Mouse (Mus musculus) myocyte (in vitro differentiated cells): Measurements from ENCODE around the gene Card9. TPM values are rescaled to one million over a fixed set of nuclear protein-coding genes. Genes with fewer than 3 reads are reported as not detected.

Experiments
- H3K27me3 ChIP-seq: one replicate; pipeline ENCODE4 v1.6.1; 2011; ENCODE audit not compliant: control insufficient read depth, insufficient read depth, insufficient read length
- H3K36me3 ChIP-seq: one replicate; pipeline ENCODE4 v1.6.1; 2011; ENCODE audit not compliant: control insufficient read depth, insufficient read depth
- H3K4me2 ChIP-seq: one replicate; pipeline ENCODE4 v1.6.1; 2011; ENCODE audit warnings: low read depth, control low read depth
- H3K4me3 ChIP-seq: one replicate; pipeline ENCODE4 v1.5.1; 2011; ENCODE audit warnings: mild to moderate bottlenecking, control low read depth, moderate library complexity
- H3K79me2 ChIP-seq: one replicate; pipeline ENCODE4 v1.6.1; 2011; ENCODE audit not compliant: control insufficient read depth, insufficient read depth
- H3ac ChIP-seq: one replicate; pipeline ENCODE4 v1.6.1; 2011; ENCODE audit not compliant: control insufficient read depth, insufficient read length
- CEBPB ChIP-seq: IDR thresholded peaks from 2 replicates; pipeline ENCODE4 v1.6.1; 2011; ENCODE audit warnings: mild to moderate bottlenecking, moderate library complexity; ENCODE audit not compliant: poor library complexity, insufficient read depth, severe bottlenecking
- E2F4 ChIP-seq: IDR thresholded peaks from one replicate; pipeline ENCODE4 v1.6.1; 2011; ENCODE audit warnings: mild to moderate bottlenecking, control low read depth, moderate library complexity; ENCODE audit not compliant: insufficient read depth
- MAX ChIP-seq: IDR thresholded peaks from one replicate; pipeline ENCODE4 v1.6.1; 2011; ENCODE audit warnings: low read depth, mild to moderate bottlenecking, control low read depth
- MYOD1 ChIP-seq, 3 experiments: IDR thresholded peaks; one replicate each; pipeline ENCODE4 v1.6.1; 2011; ENCODE audit warnings: control low read depth in 2 of 3, low read depth in 2 of 3, mild to moderate bottlenecking in 2 of 3, moderate library complexity in 1 of 3; ENCODE audit not compliant: insufficient read length in 2 of 3, control insufficient read depth in 1 of 3
- MYOG ChIP-seq, 3 experiments: IDR thresholded peaks; one replicate each; pipeline ENCODE4 v1.6.1; 2011; ENCODE audit warnings: control low read depth in 2 of 3, low read depth in 2 of 3, mild to moderate bottlenecking in 2 of 3; ENCODE audit not compliant: insufficient read length in 2 of 3, control insufficient read depth in 1 of 3, insufficient read depth in 1 of 3
- POLR2A ChIP-seq: IDR thresholded peaks from one replicate; pipeline ENCODE4 v1.6.1; 2011; ENCODE audit warnings: low read depth, mild to moderate bottlenecking, control low read depth, moderate library complexity; ENCODE audit not compliant: insufficient read length
- POLR2AphosphoS2 ChIP-seq: IDR thresholded peaks from one replicate; pipeline ENCODE4 v1.6.1; 2011; ENCODE audit warnings: low read depth, control low read depth; ENCODE audit not compliant: insufficient read length
- REST ChIP-seq: IDR thresholded peaks from one replicate; pipeline ENCODE4 v1.6.1; 2011; ENCODE audit warnings: mild to moderate bottlenecking, control low read depth, moderate library complexity; ENCODE audit not compliant: insufficient read depth, insufficient read length
- SRF ChIP-seq: IDR thresholded peaks from one replicate; pipeline ENCODE4 v1.6.1; 2011; ENCODE audit warnings: low read depth; ENCODE audit not compliant: control insufficient read depth, insufficient read length
- TCF12 ChIP-seq: IDR thresholded peaks from one replicate; pipeline ENCODE4 v1.6.1; 2011; ENCODE audit warnings: mild to moderate bottlenecking, control low read depth; ENCODE audit not compliant: poor library complexity, insufficient read depth, severe bottlenecking
- TCF3 ChIP-seq: IDR thresholded peaks from one replicate; pipeline ENCODE4 v1.6.1; 2011; ENCODE audit warnings: low read depth, control low read depth; ENCODE audit not compliant: insufficient read length
- USF1 ChIP-seq: IDR thresholded peaks from one replicate; pipeline ENCODE4 v1.6.1; 2011; ENCODE audit warnings: low read depth, mild to moderate bottlenecking, control low read depth, moderate library complexity
- polyA plus RNA-seq: library from polyadenylated mRNA; unstranded; fragments of >200 nt; fragmentation: generic; extraction: Trizol; gene quantifications from one replicate; pipeline ENCODE4 v1.2.1, GENCODE M21; 2012; ENCODE audit warnings: missing spikeins

The Card9 gene
- 0.84 TPM for polyA plus RNA-seq

DNA sequence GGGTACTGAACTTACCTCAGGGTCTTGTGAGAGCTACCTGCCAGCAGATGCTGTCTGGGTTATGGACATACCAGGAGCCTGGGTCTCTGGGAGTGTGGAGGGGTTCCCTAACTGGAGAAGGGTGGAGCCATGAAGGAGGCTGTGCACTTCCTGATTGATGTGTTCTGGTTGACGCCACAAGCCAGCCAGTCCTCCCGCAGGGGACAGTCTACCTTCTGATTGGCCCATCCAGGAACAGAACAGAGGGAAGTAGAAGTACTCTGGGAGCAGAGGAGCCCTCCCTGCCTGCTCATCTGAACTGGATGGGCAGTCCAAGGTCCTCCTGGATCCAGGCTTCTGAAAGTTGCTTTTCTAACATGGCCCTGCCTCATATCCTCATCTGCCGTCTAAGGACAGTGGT lies at the start of gene Card9:
Gene Card9, minus strand, starts transcription at position 147 of the 400 bp plus-strand sequence.
- H3K4me3 ChIP-seq: no peak within 1 kb of the TSS
- H3K4me2 ChIP-seq: no peak within 1 kb of the TSS
- TF ChIP-seq CEBPB (no peak), POLR2AphosphoS2 (peak; percentile 15), SRF (no peak), USF1 (no peak), MYOD1 (IDR thresholded peaks at IDR 0.05; ENCODE audit: control insufficient read depth in 1 of 3, insufficient read length in 2 of 3, low read depth in 2 of 3) (no peak), TCF3 (no peak)
- no peaks in the 10 kb centered on the region for H3K36me3 ChIP-seq
- no peaks in the 10 kb centered on the region for H3K79me2 ChIP-seq
- no peaks in the 10 kb centered on the region for H3K27me3 ChIP-seq
- no peak within 1 kb of the TSS for H3ac ChIP-seq

DNA sequence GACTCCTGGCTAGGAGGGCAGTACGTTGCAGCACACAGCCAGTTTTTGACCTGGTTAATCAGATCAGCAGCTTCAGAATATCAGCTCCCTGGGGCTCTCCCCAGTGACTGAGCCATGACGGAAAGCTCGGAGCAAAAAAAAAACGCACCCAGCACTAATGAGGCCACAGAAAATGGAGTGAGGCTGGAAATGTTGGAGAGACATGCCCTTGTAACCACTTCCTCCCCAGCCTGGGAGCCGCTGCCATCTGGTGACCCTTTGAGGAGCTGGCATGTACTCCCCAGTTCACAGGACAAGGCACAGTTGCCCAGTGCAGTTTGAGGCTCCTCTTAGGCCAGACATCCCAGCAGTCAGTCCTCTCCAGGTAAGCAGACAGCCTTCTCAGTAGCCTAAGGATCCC lies 49.4 kb upstream of the Card9 start:
- TF ChIP-seq USF1 (no peak), SRF (no peak), E2F4 (no peak), MYOD1 (IDR thresholded peaks at IDR 0.05; ENCODE audit: control insufficient read depth in 1 of 3, insufficient read length in 2 of 3, low read depth in 2 of 3) (no peak), MYOG (IDR thresholded peaks at IDR 0.05; ENCODE audit: control insufficient read depth in 1 of 3, insufficient read depth in 1 of 3, insufficient read length in 2 of 3, low read depth in 2 of 3) (no peak), POLR2AphosphoS2 (no peak), MAX (no peak), REST (no peak), CEBPB (no peak), TCF12 (no peak), TCF3 (no peak), POLR2A (no peak)
- Histone ChIP-seq H3K27me3 (no peaks in the 10 kb centered on the region), H3K4me3 (no peak overlapping the region), H3K79me2 (peaks cover 19% of the 10 kb centered on the region), H3K4me2 (no peak overlapping the region), H3ac (no peak overlapping the region), H3K36me3 (peaks cover 19% of the 10 kb centered on the region)

DNA sequence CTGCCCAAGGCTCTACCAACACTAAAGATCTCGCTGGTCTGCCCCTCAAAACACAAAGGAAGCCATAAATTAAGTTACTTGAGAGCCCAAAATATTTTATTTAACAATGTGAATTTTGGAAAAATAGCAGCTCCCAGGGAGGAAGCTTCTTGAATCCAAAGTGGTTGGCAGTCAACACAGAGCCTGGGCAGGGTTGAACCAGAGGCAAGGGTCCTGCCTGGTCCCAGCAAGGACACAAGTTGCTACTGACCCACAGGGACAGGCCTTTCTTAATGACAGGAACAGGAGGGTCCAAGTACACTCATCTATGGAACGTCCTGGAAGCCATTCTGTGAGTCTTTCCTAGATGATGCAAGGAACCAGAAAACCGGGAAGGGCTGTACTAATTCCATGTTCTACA lies 48.6 kb upstream of the Card9 start:
- TF ChIP-seq POLR2AphosphoS2 (no peak), MYOG (IDR thresholded peaks at IDR 0.05; ENCODE audit: control insufficient read depth in 1 of 3, insufficient read depth in 1 of 3, insufficient read length in 2 of 3, low read depth in 2 of 3) (no peak), USF1 (no peak), MYOD1 (IDR thresholded peaks at IDR 0.05; ENCODE audit: control insufficient read depth in 1 of 3, insufficient read length in 2 of 3, low read depth in 2 of 3) (no peak), TCF12 (no peak)
- peaks cover 19% of the 10 kb centered on the region for H3K36me3 ChIP-seq
- peak overlapping the region; percentile 69 for H3K4me2 ChIP-seq
- peaks cover 19% of the 10 kb centered on the region for H3K79me2 ChIP-seq
- no peaks in the 10 kb centered on the region for H3K27me3 ChIP-seq
- peak overlapping the region; percentile 35 for H3ac ChIP-seq
- H3K4me3 ChIP-seq: peak overlapping the region; percentile 46

DNA sequence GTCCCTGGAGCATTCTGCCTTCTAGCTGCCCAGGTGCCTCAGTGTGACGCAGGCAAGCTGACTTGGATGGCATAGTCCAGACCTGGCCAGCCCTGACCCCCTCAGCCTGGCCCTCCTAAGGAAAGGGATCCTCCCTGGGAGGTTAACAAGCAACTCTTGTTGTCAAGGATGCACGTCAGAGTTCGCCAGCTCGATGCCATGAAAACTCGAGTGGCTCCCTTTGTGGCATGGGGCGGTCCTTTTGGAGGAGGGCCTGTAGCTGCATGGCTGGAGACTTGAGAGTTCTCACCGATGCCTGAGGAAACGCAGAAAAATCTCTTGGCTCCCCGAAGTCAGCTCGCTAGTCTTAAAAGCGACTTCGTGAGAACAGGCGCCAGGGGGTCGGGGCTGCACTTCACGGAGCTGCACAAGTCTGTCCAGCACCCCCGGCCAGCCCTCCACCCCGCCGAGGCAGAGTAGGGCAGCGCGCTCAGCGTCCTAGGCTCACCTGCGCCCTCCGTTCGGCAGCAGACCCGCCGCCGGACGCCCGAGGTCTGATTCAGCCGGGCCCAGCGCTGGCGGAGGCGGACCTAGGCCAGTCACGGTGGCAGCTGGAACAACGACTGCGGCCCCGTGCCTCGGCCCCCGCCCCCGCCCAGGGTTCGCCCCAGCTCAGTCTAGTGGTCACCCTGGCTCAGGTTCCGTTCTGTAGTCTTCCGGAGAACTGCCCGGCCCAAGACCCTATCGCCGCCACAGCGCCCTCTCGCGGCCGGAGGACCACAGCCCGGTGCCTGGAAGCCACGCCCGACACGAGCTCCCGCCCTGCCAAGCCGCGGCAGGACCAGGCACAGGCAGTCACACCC lies 48.0 kb upstream of the Card9 start, which contains the start of gene Inpp5e:
Gene Inpp5e, minus strand, starts transcription at position 689 of the 842 bp plus-strand sequence.
- Histone ChIP-seq H3K4me3 (peak within 1 kb of the TSS; percentile 46), H3K36me3 (peaks cover 19% of the 10 kb centered on the region)

DNA sequence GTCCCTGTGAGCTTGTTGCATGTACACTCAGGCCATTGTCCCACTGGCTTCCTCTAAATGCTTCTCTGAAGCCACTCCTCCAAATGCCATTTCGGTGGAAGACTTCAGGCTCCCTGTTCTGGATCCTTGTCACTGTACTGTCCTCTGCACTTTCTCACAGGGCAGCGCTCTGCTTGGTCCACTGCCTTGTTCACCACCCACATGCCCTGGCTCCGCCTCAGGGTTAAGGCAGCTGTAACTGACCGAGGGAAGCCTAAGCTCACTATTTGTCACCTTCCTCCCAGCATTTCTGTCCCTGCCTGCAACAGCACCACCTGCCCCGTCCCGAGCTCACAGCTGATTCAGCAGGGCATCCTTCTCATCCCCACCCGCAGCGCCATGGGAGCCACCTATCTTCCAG lies 42.6 kb upstream of the Card9 start:
- Histone ChIP-seq H3K36me3 (peaks cover 9% of the 10 kb centered on the region), H3K27me3 (no peaks in the 10 kb centered on the region), H3K4me2 (no peak overlapping the region), H3K79me2 (peaks cover 19% of the 10 kb centered on the region), H3K4me3 (no peak overlapping the region), H3ac (no peak overlapping the region)
- peak in 1 of 3 experiments; percentile 12 for TF ChIP-seq MYOD1 (IDR thresholded peaks at IDR 0.05; ENCODE audit: control insufficient read depth in 1 of 3, insufficient read length in 2 of 3, low read depth in 2 of 3)
- no peak for TF ChIP-seq SRF

More for the DNA sequence above, 48.0 kb upstream of the Card9 start, which contains the start of gene Inpp5e:
- Histone ChIP-seq H3K4me2 (peak within 1 kb of the TSS; percentile 79), H3K27me3 (no peaks in the 10 kb centered on the region), H3ac (peak within 1 kb of the TSS; percentile 35), H3K79me2 (peaks cover 19% of the 10 kb centered on the region)
- TF ChIP-seq POLR2AphosphoS2 (peak; percentile 96), REST (no peak), USF1 (no peak), POLR2A (peak; percentile 89), MYOG (IDR thresholded peaks at IDR 0.05; ENCODE audit: control insufficient read depth in 1 of 3, insufficient read depth in 1 of 3, insufficient read length in 2 of 3, low read depth in 2 of 3) (peak in 1 of 3 experiments; percentile 68), MYOD1 (IDR thresholded peaks at IDR 0.05; ENCODE audit: control insufficient read depth in 1 of 3, insufficient read length in 2 of 3, low read depth in 2 of 3) (peak in 1 of 3 experiments; percentile 81)
